Comparison of ENCODE assay signal across 12 mouse cellular contexts in genomic region chr14:76220952-76221351, GRCm38 (mm10).
DNase-seq lines count a peak whose midpoint lies in the region; ATAC-seq and TF ChIP-seq lines count a peak whose summit lies in the region.
"Had no signal": no experiment of that assay in that cellular context is flagged by ENCODE, and none has a peak within 500 bp of the region (broad histone marks: within the 10 kb centered on the region; RNA-seq: fewer than 3 reads in every experiment).

No protein-coding gene starts in this region.

- intact Hi-C loops in left cerebral cortex, adult 2 months (cut with DNase I), result no loop called here

- H3K36me3 ChIP-seq in testis, adult 2 months (ENCODE audit: control insufficient read depth, insufficient read depth, low read length), result no peaks in the 10 kb centered on the region
- H3K36me3 ChIP-seq in forebrain, postnatal 0 days (ENCODE audit: insufficient read depth), result no peaks in the 10 kb centered on the region
- H3K36me3 ChIP-seq in midbrain, embryonic 13.5 days, result no peaks in the 10 kb centered on the region
- H3K36me3 ChIP-seq: limb, embryonic 12.5 days had no signal

- no peak for DNase-seq in testis, postnatal 14 days (ENCODE audit: low spot score)
- DNase-seq in forebrain, postnatal 0 days, result peak; percentile 19
- DNase-seq in cerebellum, adult 18-20 months, result no peak
- no peak for DNase-seq in left cerebral cortex, adult 2 months (ENCODE audit: extremely low spot score in 1 of 2, low spot score in 2 of 2)
- DNase-seq: cerebellum, adult 2 months; kidney, adult 9 months; lung, embryonic 14.5 days had no signal

- H3K27me3 ChIP-seq in testis, adult 2 months (ENCODE audit: control insufficient read depth, insufficient read depth, low read length), result no peaks in the 10 kb centered on the region
- no peaks in the 10 kb centered on the region for H3K27me3 ChIP-seq in forebrain, postnatal 0 days (ENCODE audit: insufficient read depth, low read length)
- no peaks in the 10 kb centered on the region for H3K27me3 ChIP-seq in midbrain, embryonic 13.5 days
- H3K27me3 ChIP-seq: limb, embryonic 12.5 days had no signal

- peak overlapping the region; percentile 36; the same call in 1 of the 2 replicates for H3K27ac ChIP-seq in testis, adult 2 months (ENCODE audit: control insufficient read depth, insufficient read depth, low read depth, low read length)
- H3K27ac ChIP-seq in forebrain, postnatal 0 days (ENCODE audit: low read depth, low read length), result no peak overlapping the region
- peak overlapping the region; percentile 66 for H3K27ac ChIP-seq in midbrain, embryonic 13.5 days
- no peak overlapping the region for H3K27ac ChIP-seq in left cerebral cortex, adult 2 months
- H3K27ac ChIP-seq: layer of hippocampus, adult 2 months; limb, embryonic 12.5 days had no signal

- no peak overlapping the region for H3K4me2 ChIP-seq in forebrain, postnatal 0 days (ENCODE audit: low read depth)
- no peak overlapping the region; the same call in 1 of the 2 replicates for H3K4me2 ChIP-seq in midbrain, embryonic 13.5 days (replicated peaks)
- H3K4me2 ChIP-seq: limb, embryonic 12.5 days; lung, embryonic 14.5 days had no signal

- no peak overlapping the region for H3K9ac ChIP-seq in forebrain, postnatal 0 days
- no peak overlapping the region for H3K9ac ChIP-seq in midbrain, embryonic 13.5 days (replicated peaks)
- H3K9ac ChIP-seq: limb, embryonic 12.5 days; lung, embryonic 14.5 days had no signal

- no peaks in the 10 kb centered on the region; the same call in 1 of the 2 replicates for H3K4me1 ChIP-seq in testis, adult 2 months (ENCODE audit: control insufficient read depth, insufficient read depth, low read length)
- no peaks in the 10 kb centered on the region for H3K4me1 ChIP-seq in forebrain, postnatal 0 days (ENCODE audit: insufficient read depth)
- H3K4me1 ChIP-seq in midbrain, embryonic 13.5 days (replicated peaks), result peaks cover 22% of the 10 kb centered on the region
- H3K4me1 ChIP-seq: limb, embryonic 12.5 days had no signal

- TF ChIP-seq CTCF in testis, adult 2 months (IDR thresholded peaks at IDR 0.05; ENCODE audit: control insufficient read depth, insufficient read depth, insufficient replicate concordance, low read depth, low read length), result no peak
- no peak for TF ChIP-seq CTCF in forebrain, postnatal 0 days (IDR thresholded peaks at IDR 0.05; ENCODE audit: low read depth)
- no peak for TF ChIP-seq CTCF in left cerebral cortex, adult 2 months (IDR thresholded peaks at IDR 0.05)

- H3K4me3 ChIP-seq in testis, adult 2 months (ENCODE audit: control insufficient read depth, low read depth, low read length), result no peak overlapping the region
- H3K4me3 ChIP-seq in forebrain, postnatal 0 days (ENCODE audit: low read depth, low read length), result no peak overlapping the region
- H3K4me3 ChIP-seq in midbrain, embryonic 13.5 days (replicated peaks), result no peak overlapping the region
- no peak overlapping the region for H3K4me3 ChIP-seq in left cerebral cortex, adult 2 months
- H3K4me3 ChIP-seq: layer of hippocampus, adult 2 months; limb, embryonic 12.5 days had no signal

- 12% methylated on average over 5 of the region's 5 CpGs for WGBS in forebrain, postnatal 0 days
- WGBS in midbrain, embryonic 13.5 days, result 16% methylated on average over 5 of the region's 5 CpGs

- TF ChIP-seq POLR2A in testis, adult 2 months (IDR thresholded peaks at IDR 0.05; ENCODE audit: control insufficient read depth, low read depth, low read length), result no peak

- H3K9me3 ChIP-seq in forebrain, postnatal 0 days (ENCODE audit: low read length), result no peaks in the 10 kb centered on the region
- peaks cover 13% of the 10 kb centered on the region; the same call in 1 of the 2 replicates for H3K9me3 ChIP-seq in midbrain, embryonic 13.5 days

- ATAC-seq in forebrain, postnatal 0 days, result peak; percentile 76
- peak; percentile 72 for ATAC-seq in midbrain, embryonic 13.5 days
- ATAC-seq in inflammation-experienced regulatory T-cells, adult 6 months, result no peak

Comparison
In these comparisons a context has a peak if more than half of its experiments do, and no peak if none do; other contexts are left out.
1. H3K27ac ChIP-seq: peak in testis, adult 2 months (single experiment) and midbrain, embryonic 13.5 days (single experiment); none in forebrain, postnatal 0 days (single experiment) and left cerebral cortex, adult 2 months (single experiment).